Mouse (Mus musculus) olfactory bulb, adult 2 months (tissue): ENCODE results near the gene Glp2r.

Source experiments
- CTCF ChIP-seq: fragments of 200-500 bp; IDR thresholded peaks from 2 replicates; pipeline ENCODE4 v1.5.1; 2012; ENCODE audit warnings: low read depth, mild to moderate bottlenecking, low read length, moderate library complexity; ENCODE audit not compliant: insufficient read depth
- POLR2A ChIP-seq: fragments of 200-500 bp; IDR thresholded peaks from 2 replicates; pipeline ENCODE4 v1.6.1; 2012; ENCODE audit warnings: mild to moderate bottlenecking, low read depth, low read length, moderate library complexity; ENCODE audit not compliant: insufficient read depth

GRCm38 (mm10) chr11:67679930-67680329 is 91.0 kb downstream of the Glp2r start:
- no peak for TF ChIP-seq POLR2A
- TF ChIP-seq CTCF, result no peak
